Mouse (Mus musculus) lung, adult 18-20 months (tissue): ENCODE data around the gene Egln1.

ENCODE experiments used
- DNase-seq, 2 experiments: peaks; one replicate each; pipeline ENCODE4 v3.0.0; 2022; ENCODE audit warnings: mixed read lengths in 2 of 2

Egln1 gene

DNA sequence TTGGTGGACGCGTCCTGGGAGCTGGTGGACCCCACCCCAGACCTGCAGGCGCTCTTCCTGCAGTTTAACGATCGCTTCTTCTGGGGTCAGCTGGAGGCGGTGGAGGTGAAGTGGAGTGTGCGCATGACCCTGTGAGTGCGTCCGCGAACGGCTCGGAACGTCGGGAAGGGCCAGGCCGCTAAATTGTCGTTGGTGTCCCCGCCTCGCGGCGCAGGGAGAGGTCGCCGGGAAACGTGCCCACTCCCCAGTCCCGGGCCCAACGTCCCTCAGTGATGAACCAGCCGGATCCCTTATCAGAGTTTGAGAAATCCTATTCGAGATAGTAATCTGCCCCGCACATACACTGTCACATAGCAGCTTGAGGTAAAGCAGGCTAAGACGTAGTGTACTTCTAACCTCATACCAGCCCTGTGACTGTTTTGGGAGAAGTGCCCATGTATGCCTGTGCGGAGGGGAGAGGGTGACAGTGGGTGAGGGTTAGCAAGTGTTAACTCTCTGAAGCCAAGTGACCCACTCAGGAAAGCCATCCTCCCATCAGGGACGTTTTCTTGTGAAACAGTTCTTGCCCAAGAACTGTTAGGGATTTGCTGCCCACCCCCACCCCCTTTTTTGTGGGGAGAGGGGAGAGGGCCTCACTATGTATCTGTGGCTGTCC, 50.7 kb downstream of the Egln1 start:
- no peak for DNase-seq

DNA sequence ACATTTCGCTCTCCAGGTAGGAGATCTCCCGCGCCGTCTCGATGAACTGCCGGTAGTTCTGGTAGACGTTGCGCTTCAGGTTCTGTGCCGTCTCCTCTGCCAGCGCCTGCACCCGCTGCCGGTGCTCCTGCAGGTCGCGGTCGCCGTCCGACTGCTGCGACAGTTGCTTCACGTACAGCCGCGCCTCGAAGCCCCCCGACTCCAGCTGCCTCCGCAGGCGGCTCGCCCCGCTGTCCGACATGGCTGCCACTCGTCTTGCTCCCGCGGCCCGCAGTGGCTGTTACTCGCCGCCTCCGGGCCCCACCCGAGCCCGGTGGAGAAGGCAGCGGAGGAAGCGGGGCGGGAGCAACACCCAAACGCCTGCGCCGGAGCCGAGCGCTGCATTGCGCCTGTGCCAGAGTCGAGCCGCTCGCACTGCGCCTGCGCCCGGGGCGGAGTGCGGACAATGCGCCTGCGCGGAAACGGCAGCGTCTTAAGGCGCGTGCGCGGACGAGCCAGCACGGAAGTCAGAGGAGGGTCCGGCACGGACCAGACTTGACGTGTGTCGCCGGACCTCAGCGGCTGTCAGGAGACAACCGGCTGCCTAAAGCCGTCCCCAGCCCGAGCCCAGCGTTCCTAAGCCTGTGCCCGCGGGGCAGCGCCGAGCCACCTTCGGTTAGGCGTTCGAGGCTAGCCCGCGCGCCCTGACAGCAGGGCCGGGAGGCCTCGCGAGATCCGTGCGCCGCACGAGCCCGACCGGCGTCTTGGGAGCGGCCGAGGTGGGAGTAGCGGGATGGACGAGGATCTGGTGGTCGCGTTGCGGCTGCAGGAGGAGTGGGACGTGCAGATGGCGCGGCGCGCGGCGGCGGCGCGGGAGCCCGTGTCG, 51.5 kb downstream of the Egln1 start, which contains the start of the genes Exoc8 and Sprtn:
Exoc8 (minus strand) TSS at position 320 of the 865 bp plus-strand sequence.
Sprtn (plus strand) TSS at position 501 of the 865 bp plus-strand sequence.
- DNase-seq, result peak; percentile 95 to 97

DNA sequence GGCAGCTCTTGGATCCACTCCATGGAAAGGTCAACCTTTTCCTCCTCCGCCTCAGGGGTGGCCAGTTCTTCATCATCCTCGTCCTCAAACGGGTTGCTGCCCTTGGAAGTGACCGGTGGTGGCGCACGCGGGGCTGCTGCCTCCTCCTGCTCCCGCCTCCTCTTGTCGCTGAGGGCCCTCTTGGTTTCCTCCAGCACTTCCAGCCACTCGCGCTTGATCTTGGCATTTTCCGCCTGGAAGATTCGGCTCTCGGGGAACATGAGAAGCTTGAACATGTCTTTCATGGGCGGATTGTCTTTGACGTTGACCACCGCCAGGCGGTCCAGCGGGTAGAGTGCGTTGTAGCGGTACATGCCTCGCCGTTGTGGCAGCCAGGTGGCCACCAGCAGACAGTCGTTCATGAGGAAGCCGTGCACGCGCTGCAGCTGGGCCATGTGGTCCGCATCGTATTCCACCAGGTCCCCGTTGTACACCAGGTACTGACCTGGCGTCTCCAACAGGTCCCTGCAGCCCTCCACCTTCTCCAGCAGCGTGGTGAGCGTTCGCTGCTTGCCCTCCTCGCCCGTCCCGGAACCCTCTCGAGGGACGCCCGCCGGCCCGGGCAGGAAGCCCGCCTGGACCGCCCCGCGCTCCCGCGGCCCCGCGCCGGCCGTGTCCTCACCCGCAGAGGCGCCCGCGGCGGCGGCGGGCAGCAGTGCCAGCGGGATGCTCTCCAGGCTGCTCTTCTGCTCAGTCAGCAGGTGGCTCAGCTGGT, 52.3 kb downstream of the Egln1 start:
- DNase-seq, result peak; percentile 90 to 92

DNA sequence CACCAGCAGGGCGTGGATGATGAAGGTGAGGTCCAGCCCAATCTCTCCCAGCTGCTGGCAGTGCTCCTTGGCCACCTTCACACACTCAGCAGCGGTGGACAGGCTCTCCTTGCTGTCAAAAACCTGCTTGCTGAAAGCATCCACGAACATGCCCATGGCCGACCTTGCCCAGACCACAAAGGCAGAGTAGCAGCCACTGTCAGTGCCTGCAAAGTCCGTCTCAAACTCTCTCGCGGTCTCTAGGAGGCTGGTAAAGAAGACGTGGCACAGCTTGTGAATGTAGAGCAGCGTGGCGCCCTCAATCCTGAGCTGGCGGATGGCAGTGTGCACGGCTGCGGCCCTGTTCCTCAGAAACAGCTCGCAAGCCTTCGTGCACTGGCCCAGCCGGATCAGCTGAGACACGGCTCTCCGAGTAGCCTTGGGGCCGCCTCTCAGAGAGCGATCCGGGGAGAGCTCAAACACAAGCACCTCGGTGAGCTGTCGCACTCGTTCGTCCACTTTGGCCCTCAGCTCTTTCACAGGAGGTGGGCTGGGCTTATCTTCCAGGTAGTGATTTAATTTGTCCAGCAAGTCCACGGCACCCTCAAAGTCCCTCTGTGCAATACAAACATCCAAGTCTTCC, 53.0 kb downstream of the Egln1 start:
- no peak for DNase-seq

DNA sequence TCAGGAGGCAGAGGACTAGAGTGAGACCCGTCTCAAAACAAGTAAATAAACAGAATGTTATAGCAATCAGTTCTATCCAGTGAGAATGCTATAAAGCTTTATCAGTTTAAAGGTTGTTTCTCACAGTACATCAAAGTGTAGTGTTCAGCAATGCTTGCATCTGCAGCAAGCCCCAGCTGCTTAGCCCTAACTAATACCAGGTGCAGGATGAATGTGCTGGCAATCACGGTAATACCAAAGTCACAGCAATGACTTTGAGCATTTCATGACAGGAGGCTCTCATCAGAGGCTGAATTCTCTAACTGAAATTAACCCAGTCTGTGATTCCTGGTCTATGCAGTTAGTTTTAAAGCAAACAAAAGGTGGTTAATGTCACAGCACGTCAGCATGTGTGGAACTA, 56.5 kb downstream of the Egln1 start:
- DNase-seq, result no peak

DNA sequence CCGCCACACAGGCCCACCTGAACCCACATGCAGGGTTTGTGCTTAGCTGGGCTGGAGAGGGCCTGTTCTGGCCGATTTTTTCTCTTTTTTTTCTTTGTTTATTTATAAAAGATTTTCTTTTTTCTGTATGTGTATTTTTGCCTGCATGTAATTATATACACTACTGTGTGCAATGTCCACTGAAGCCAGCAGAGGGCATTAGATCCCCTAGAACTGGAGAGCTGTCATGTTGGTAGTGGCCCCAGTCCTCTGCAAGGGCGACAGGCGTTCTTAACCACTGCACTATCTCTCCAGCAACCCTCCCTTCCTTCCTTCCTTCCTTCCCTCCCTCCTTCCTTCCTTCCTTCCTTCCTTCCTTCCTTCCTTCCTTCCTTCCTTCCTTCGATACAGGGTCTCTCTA, 60.7 kb downstream of the Egln1 start:
- DNase-seq, result no peak

DNA sequence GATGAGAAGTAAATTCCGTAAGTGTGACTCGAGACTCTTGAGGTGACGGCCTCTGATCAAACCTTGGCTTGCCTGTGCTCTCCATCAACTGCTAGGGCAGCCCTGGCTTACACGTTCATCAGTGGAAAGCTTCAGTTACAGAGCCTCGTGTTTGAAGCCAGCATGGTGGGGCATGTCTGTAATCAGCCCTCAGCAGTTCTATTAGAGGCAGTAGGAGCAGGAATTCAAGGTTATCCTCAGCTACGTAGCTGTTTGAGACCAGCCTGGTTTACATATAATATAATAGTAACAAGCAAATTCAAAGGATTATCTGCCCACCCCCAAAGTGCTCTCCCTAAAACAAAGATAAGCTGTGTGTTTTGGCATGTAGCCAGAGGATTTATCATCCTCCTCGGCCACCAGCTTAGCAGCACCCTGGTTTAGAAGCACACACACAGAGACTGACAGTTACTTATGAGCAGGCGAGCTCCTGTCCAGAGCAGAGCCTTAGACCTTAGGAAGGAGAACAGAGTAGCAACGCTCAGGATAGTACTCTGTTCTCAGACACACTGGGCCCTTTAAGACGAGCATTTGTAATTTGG, 70.1 kb downstream of the Egln1 start:
- DNase-seq, result no peak

DNA sequence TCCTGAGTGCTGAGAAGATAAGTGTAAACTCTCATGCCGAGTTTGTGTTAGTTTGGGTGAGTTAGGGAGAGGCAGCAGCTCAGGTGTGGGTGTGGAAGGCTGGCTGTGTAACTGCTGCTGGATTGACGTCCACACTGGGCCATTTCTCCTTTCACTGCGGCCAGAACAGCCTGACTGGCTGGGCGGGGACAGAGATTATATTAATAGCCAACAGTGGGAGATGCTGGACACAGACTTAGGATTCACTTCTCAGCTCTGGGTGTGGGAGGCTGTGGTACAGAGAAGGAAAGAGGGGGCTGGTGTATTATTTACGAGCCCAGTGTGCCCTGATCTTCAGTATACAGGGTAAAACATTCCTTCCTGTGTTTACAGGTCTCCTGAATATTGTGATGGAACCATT, 71.0 kb downstream of the Egln1 start:
- no peak for DNase-seq

DNA sequence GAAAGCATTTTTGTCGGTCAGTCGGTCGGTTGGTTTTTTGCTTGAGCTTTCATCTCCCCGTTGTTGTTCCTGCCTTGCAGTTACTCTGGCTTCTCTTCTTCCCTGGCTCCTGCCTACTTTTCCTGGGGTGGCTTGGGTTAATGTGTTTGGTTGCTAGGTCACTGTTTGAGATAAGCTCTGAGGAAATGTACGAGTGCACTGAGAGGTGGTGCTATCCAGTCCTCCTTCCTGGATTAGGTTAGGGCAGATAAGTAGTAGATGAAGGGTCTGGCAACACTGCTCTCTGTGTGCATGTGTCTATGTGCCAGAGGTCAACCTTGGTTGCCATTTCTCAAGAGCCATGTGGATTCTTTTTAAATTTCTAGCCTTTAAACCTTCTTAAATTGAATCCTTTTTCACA, 76.4 kb downstream of the Egln1 start:
- DNase-seq, result peak; percentile 17 to 49

DNA sequence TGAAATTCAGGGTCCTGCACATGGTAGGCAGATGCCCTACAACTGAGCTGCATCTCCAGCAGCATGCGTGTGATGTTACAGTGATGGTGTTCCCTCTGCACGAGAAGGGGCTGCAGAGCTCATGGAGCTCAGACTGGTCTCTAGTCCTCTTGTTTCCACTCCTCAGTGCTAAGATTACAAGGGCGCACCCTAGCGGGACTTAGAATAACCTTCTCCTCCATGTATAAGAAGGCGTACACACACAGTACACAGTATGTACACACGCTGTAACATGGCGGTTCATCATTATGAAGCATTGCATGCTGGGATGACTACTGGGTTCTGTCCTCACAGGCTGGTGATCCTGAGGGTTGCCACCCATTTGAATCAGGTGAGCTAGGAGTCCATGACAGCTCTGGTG, 77.0 kb downstream of the Egln1 start:
- DNase-seq, result no peak

DNA sequence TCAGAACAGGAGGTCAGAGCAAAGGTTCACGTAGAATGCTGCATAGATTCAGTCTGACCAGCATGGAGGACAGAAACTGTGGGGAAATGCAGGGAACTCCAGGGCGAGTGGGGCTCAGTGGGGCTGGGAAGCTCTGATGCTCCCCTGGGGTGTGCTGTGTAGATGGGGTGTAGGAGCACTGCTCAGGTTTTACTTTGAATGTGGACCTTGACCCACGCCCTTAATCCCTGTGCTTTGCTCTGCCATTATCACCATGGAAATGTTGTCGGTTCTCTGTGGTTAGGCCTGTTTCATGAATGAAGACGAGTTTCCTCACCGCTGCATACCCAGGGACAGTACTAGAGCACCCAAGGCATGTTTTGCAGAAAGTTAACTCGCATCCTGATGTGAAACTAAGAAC, 77.7 kb downstream of the Egln1 start:
- DNase-seq, result no peak

DNA sequence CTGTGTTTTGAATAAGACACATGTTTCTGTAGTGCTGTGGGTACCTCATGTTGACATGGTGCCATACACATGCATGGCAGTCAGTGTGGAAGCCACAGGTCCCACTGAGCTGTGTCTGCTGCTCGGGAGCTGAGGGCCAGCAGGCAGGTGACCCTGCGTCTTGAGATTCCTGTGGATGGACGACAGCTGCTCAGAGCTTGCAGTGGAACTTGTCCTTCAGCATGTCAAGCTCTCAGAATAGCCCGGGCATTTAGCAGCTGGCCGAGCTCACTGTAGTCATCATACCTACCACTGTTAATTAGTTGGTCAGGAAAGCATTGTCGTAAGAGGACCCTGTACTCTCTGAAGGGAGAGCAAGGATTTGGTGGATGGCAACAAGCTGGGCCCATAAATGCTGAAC, 79.4 kb downstream of the Egln1 start:
- no peak for DNase-seq

DNA sequence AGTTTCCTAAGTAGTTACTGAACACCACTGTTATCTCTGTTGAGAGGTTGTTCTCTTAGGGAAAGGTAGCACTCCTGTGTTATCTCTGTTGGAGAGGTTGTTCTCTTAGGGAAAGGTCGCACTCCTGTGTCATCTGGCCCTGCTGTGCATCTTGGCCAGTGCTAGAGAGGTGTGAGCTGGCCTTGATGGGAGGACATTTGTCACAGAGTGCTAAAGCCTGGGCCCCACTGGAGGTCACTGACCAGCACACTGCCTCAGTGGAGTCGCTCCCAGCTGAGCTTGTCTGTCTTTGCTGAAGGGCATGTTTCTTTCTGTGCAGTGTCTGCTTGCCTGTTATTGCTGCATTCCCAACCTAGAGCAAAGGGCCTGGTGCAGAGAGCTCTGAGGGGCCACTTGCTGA, 82.0 kb downstream of the Egln1 start:
- DNase-seq, result no peak

DNA sequence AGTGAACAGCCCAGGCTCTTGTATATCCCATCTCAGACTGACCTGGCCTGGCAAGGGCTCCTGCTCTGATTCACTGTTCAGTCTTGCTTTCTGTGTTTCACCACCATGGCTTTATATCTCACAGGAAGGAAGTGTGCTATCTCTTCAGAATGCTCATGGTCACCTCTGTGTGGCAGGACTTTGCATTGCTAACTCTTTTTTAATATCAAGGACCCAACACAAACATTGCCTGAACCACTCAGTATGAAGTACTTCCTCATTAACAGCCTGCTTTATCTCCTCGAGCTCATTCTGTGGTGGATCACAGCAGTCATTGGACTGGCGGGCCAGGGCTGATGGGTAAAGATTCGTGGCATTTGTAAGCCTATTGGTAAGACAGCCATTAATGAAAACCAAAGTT, 82.5 kb downstream of the Egln1 start:
- no peak for DNase-seq

DNA sequence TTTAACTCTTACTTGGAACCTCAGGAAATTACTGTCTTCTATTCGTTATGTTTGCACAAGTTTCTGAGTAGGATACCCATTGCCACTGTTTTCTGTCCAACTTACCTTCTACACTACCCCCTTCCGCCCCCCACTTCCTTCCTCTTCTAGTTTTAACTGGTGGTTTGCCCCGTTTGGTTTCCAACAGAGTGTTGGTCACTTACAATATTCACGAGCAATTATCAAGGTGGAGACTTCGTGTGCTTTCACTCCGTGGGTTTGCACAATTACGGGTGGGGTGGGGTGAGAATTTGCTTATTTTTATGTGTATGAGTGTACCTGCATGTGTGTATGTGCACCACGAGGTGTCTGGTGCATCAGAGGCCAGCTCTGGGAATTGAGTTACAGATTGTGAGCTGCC, 85.4 kb downstream of the Egln1 start:
- DNase-seq, result no peak

DNA sequence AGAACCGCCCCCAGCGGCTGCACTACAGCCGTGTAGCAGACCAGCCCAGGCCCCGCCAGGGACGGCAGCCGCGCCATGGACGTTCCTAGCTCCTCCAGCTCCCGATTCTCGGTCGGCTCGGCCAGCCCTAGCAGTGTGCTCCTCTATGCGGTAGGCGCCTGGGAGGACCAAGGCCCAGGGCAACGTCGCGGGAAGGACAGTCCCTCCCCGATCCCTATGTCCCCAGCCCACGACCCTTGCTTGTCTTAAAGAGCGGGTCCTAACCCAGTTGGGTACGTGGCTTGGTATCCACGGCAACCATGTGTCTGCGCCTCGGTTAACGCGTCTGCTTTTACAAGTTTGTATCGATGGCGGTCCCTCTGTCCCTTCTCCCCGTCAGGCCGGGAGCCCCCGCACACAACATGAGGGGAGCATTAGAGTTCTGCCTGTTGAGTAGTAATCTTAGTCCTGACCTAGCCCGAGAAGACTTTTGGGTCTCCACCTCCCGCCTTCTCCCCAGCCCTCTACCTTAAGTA, 85.9 kb downstream of the Egln1 start:
- DNase-seq, result no peak

DNA sequence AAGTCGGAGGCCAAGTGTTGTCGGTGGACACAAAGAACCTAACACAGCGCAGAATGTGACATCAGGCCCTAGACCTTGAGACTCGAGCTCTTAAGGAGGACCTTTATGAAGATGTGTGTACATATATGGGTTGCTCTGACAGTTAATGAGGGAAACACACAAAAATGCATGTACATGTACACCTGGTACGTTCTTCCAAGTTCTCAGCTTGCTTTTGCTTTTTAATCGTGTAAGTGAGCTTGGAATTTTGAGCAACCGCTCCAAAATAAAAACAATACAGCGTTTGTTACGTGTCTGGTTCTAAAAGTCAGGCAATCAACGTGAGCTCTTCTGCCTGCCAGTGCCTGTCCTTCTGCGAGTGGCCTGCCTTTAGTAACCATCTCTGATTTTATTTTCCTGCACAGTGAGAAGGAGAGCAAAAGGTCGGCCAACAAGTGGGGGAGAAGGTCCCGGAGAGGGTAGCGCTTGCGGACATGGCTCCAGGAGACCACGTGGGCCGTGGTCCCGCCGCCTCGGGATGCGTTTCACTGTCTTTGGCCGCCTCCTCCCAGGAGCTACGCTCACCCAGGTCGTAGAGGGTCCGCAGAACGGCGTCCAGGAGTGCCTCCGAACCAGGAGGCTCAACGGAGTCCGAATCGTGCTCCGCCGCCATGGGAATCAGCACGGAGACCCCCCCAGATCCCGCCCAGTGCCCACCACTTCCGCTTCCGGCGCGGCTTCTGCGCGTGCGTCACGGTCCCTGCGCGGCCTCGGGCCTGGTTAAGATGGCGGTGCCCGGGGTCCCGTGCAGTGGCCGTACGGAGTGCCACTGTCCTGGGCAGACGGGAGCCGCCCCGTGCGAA, 86.6 kb downstream of the Egln1 start, which contains the start of the genes Gnpat and 2810004N23Rik:
Gnpat (plus strand) TSS at position 713 of the 842 bp plus-strand sequence.
2810004N23Rik (minus strand) TSS at position 800 of the 842 bp plus-strand sequence.
- DNase-seq, result peak; percentile 91 to 94

DNA sequence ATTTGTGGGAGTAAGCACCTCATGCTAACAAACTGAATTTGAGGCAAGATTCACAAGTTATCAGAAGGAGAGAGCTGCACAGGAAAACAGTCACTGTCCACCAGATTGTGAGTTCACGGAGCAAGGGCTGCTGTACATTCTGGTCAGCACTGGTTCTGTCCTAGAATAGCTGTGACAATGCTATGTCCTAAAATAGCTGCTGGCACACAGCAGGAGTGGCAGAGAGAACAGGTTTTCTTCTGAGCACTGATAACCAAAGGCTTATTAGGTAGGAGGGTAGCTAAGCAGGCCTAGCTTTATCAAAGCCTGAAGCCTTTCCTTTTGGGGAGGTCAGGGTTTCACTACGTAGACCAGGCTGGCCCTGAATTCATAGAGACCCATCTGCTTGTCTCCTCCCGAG, 88.9 kb downstream of the Egln1 start:
- no peak for DNase-seq

DNA sequence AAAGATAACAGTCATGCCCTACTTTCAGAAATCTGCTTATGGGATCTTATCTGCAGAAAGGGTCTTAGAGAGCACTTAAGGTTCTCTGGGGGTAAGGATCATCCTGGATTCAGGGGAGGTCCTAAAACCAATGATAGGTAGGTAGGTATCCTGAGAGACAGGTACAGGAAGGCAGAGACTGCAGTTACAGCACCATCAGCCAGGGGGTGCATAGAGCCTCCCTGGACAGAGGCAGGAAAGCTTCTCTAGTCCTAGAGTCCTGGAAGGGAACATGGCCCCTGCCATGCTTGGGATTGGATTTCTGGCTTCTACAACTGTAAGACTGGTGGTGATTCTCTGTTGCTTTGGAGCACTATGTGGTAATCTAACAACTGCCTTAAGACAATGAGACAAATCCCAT, 89.7 kb downstream of the Egln1 start:
- DNase-seq, result peak; percentile 32 to 47
